Mouse (Mus musculus): ENCODE measurements around the gene Aldh1a2. TPM values are rescaled to one million over a fixed set of nuclear protein-coding genes. Genes with fewer than 3 reads are reported as not detected.

The Aldh1a2 gene
- total RNA-seq (2014; fragmentation: Nextera tagmentation) (not detected in 2 replicates), total RNA-seq (2017) (not detected in 2 replicates), polyA plus RNA-seq (2012) (not detected in 2 replicates)

- TF ChIP-seq GATA1 (IDR thresholded peaks at IDR 0.05; ENCODE audit: borderline replicate concordance, low read length) (no peak), CTCF (IDR thresholded peaks at IDR 0.05; ENCODE audit: low read depth, low read length) (no peak), POLR2AphosphoS5 (IDR thresholded peaks at IDR 0.05; ENCODE audit: insufficient replicate concordance, low read depth, low read length) (no peak), TAL1 (conservative IDR thresholded peaks at IDR 0.05; ENCODE audit: low read depth, low read length) (no peak), GATA2 (IDR thresholded peaks at IDR 0.05; ENCODE audit: borderline replicate concordance, low read depth, low read length) (no peak)
- no peaks in the 10 kb centered on the region for H3K4me1 ChIP-seq (ENCODE audit: insufficient read depth, low read depth, low read length)
- DNase-seq (ENCODE audit: low spot score): no peak
- H3K36me3 ChIP-seq (replicated peaks): no peaks in the 10 kb centered on the region
- ATAC-seq (ENCODE audit: extremely low read depth, insufficient number of reproducible peaks, low FRiP score, poor library complexity, severe bottlenecking): no peak
- H3K27me3 ChIP-seq (ENCODE audit: insufficient read depth, low read length): peaks cover 14% of the 10 kb centered on the region
- H3K4me3 ChIP-seq (ENCODE audit: low read depth, low read length): no peak within 1 kb of the TSS; the same call in 1 of the 2 replicates
- peaks cover 16% of the 10 kb centered on the region for H3K9me3 ChIP-seq (replicated peaks)
Observed at GRCm38 (mm10) chr9:71215248-71216035, at the start of gene Aldh1a2. TSS of gene Aldh1a2 (plus strand) at chr9:71215789.

GRCm38 (mm10) chr9:71166019-71166705 is 49.4 kb upstream of the Aldh1a2 start:
- ATAC-seq (ENCODE audit: extremely low read depth, insufficient number of reproducible peaks, low FRiP score, poor library complexity, severe bottlenecking): peak; percentile 71
- Histone ChIP-seq H3K36me3 (replicated peaks) (no peaks in the 10 kb centered on the region), H3K4me1 (ENCODE audit: insufficient read depth, low read depth, low read length) (peaks cover 62% of the 10 kb centered on the region), H3K9me3 (replicated peaks) (no peaks in the 10 kb centered on the region), H3K27me3 (ENCODE audit: insufficient read depth, low read length) (0 out of 2 replicates have a peak, but pooled peaks cover 2% of the 10 kb centered on the region), H3K4me3 (ENCODE audit: low read depth, low read length) (no peak overlapping the region)
- DNase-seq (ENCODE audit: low spot score): peak; percentile 29
- TF ChIP-seq GATA2 (IDR thresholded peaks at IDR 0.05; ENCODE audit: borderline replicate concordance, low read depth, low read length): no peak
- peak; percentile 84 for TF ChIP-seq TAL1 (conservative IDR thresholded peaks at IDR 0.05; ENCODE audit: low read depth, low read length)

GRCm38 (mm10) chr9:71166871-71167465 is 48.6 kb upstream of the Aldh1a2 start:
- H3K4me3 ChIP-seq (ENCODE audit: low read depth, low read length): no peak overlapping the region; the same call in 1 of the 2 replicates
- peak; percentile 23; the same call in 1 of the 2 replicates for ATAC-seq (ENCODE audit: extremely low read depth, insufficient number of reproducible peaks, low FRiP score, poor library complexity, severe bottlenecking)

GRCm38 (mm10) chr9:71167473-71168215 is 47.9 kb upstream of the Aldh1a2 start:
- no peak for TF ChIP-seq GATA1 (IDR thresholded peaks at IDR 0.05; ENCODE audit: borderline replicate concordance, low read length)
- no peak for TF ChIP-seq POLR2AphosphoS5 (IDR thresholded peaks at IDR 0.05; ENCODE audit: insufficient replicate concordance, low read depth, low read length)
- no peak for TF ChIP-seq GATA2 (IDR thresholded peaks at IDR 0.05; ENCODE audit: borderline replicate concordance, low read depth, low read length)
- TF ChIP-seq CTCF (IDR thresholded peaks at IDR 0.05; ENCODE audit: low read depth, low read length): no peak
- TF ChIP-seq TAL1 (conservative IDR thresholded peaks at IDR 0.05; ENCODE audit: low read depth, low read length): no peak
- Histone ChIP-seq H3K27me3 (ENCODE audit: insufficient read depth, low read length) (0 out of 2 replicates have a peak, but pooled peaks cover 2% of the 10 kb centered on the region), H3K4me1 (ENCODE audit: insufficient read depth, low read depth, low read length) (peaks cover 59% of the 10 kb centered on the region), H3K36me3 (replicated peaks) (no peaks in the 10 kb centered on the region), H3K9me3 (replicated peaks) (no peaks in the 10 kb centered on the region), H3K4me3 (ENCODE audit: low read depth, low read length) (no peak overlapping the region)
- ATAC-seq (ENCODE audit: extremely low read depth, insufficient number of reproducible peaks, low FRiP score, poor library complexity, severe bottlenecking) (no peak), DNase-seq (ENCODE audit: low spot score) (no peak)

More at GRCm38 (mm10) chr9:71166871-71167465, 48.6 kb upstream of the Aldh1a2 start:
- TF ChIP-seq POLR2AphosphoS5 (IDR thresholded peaks at IDR 0.05; ENCODE audit: insufficient replicate concordance, low read depth, low read length) (no peak), TAL1 (conservative IDR thresholded peaks at IDR 0.05; ENCODE audit: low read depth, low read length) (no peak), GATA1 (IDR thresholded peaks at IDR 0.05; ENCODE audit: borderline replicate concordance, low read length) (no peak), CTCF (IDR thresholded peaks at IDR 0.05; ENCODE audit: low read depth, low read length) (no peak), GATA2 (IDR thresholded peaks at IDR 0.05; ENCODE audit: borderline replicate concordance, low read depth, low read length) (no peak)
- peaks cover 59% of the 10 kb centered on the region for H3K4me1 ChIP-seq (ENCODE audit: insufficient read depth, low read depth, low read length)
- no peaks in the 10 kb centered on the region for H3K9me3 ChIP-seq (replicated peaks)
- no peaks in the 10 kb centered on the region for H3K36me3 ChIP-seq (replicated peaks)
- DNase-seq (ENCODE audit: low spot score): no peak
- 0 out of 2 replicates have a peak, but pooled peaks cover 2% of the 10 kb centered on the region for H3K27me3 ChIP-seq (ENCODE audit: insufficient read depth, low read length)

GRCm38 (mm10) chr9:71168511-71168910 is 47.1 kb upstream of the Aldh1a2 start, which contains the start of gene Aqp9:
TSS of gene Aqp9 (minus strand) at chr9:71168682.
- DNase-seq (ENCODE audit: low spot score): no peak
- Histone ChIP-seq H3K9me3 (replicated peaks) (no peaks in the 10 kb centered on the region), H3K4me1 (ENCODE audit: insufficient read depth, low read depth, low read length) (peaks cover 53% of the 10 kb centered on the region), H3K27me3 (ENCODE audit: insufficient read depth, low read length) (0 out of 2 replicates have a peak, but pooled peaks cover 2% of the 10 kb centered on the region), H3K36me3 (replicated peaks) (no peaks in the 10 kb centered on the region), H3K4me3 (ENCODE audit: low read depth, low read length) (no peak within 1 kb of the TSS)
- TF ChIP-seq POLR2AphosphoS5 (IDR thresholded peaks at IDR 0.05; ENCODE audit: insufficient replicate concordance, low read depth, low read length): no peak
- TF ChIP-seq CTCF (IDR thresholded peaks at IDR 0.05; ENCODE audit: low read depth, low read length): no peak
- TF ChIP-seq TAL1 (conservative IDR thresholded peaks at IDR 0.05; ENCODE audit: low read depth, low read length): no peak
- TF ChIP-seq GATA2 (IDR thresholded peaks at IDR 0.05; ENCODE audit: borderline replicate concordance, low read depth, low read length): no peak
- no peak for TF ChIP-seq GATA1 (IDR thresholded peaks at IDR 0.05; ENCODE audit: borderline replicate concordance, low read length)
- ATAC-seq (ENCODE audit: extremely low read depth, insufficient number of reproducible peaks, low FRiP score, poor library complexity, severe bottlenecking): no peak

Data from G1E (cell line).